Mouse (Mus musculus): ENCODE measurements around the gene Treh. TPM values are rescaled to one million over a fixed set of nuclear protein-coding genes. Genes with fewer than 3 reads are reported as not detected.

Treh gene
- polyA plus RNA-seq, 1 experiment, result 0.15 TPM

GRCm38 (mm10) chr9:44717822-44718242, 44.8 kb downstream of the Treh start:
- WGBS, result 90% methylated on average over 10 of the region's 10 CpGs
- Histone ChIP-seq H3K4me3 (ENCODE audit: control insufficient read depth, insufficient read depth, low read length) (no peak overlapping the region), H3K27ac (ENCODE audit: control insufficient read depth, insufficient read depth, low read length) (no peak overlapping the region), H3K36me3 (ENCODE audit: control insufficient read depth, insufficient read depth, low read length) (no peaks in the 10 kb centered on the region), H3K4me1 (replicated peaks; ENCODE audit: control insufficient read depth, insufficient read depth, low read length) (peaks cover 34% of the 10 kb centered on the region), H3K27me3 (ENCODE audit: control insufficient read depth, insufficient read depth, low read length) (no peaks in the 10 kb centered on the region)
- no peak for DNase-seq
- TF ChIP-seq CTCF (IDR thresholded peaks at IDR 0.05; ENCODE audit: borderline replicate concordance, control insufficient read depth, extremely low read depth, insufficient read depth, low read length, poor library complexity) (no peak), POLR2A (IDR thresholded peaks at IDR 0.05; ENCODE audit: control insufficient read depth, extremely low read depth, insufficient read depth, low read length, poor library complexity) (no peak)

- Histone ChIP-seq H3K27me3 (ENCODE audit: control insufficient read depth, insufficient read depth, low read length) (no peaks in the 10 kb centered on the region), H3K27ac (ENCODE audit: control insufficient read depth, insufficient read depth, low read length) (no peak overlapping the region), H3K36me3 (ENCODE audit: control insufficient read depth, insufficient read depth, low read length) (no peaks in the 10 kb centered on the region), H3K4me1 (replicated peaks; ENCODE audit: control insufficient read depth, insufficient read depth, low read length) (peaks cover 44% of the 10 kb centered on the region), H3K4me3 (ENCODE audit: control insufficient read depth, insufficient read depth, low read length) (no peak overlapping the region)
- no peak for DNase-seq
- no peak for TF ChIP-seq POLR2A (IDR thresholded peaks at IDR 0.05; ENCODE audit: control insufficient read depth, extremely low read depth, insufficient read depth, low read length, poor library complexity)
- no peak for TF ChIP-seq CTCF (IDR thresholded peaks at IDR 0.05; ENCODE audit: borderline replicate concordance, control insufficient read depth, extremely low read depth, insufficient read depth, low read length, poor library complexity)
- 87% methylated on average over 12 of the region's 12 CpGs for WGBS
These were observed 46.1 kb downstream of the Treh start for GRCm38 (mm10) chr9:44718937-44719631.

- Histone ChIP-seq H3K4me1 (replicated peaks; ENCODE audit: control insufficient read depth, insufficient read depth, low read length) (peaks cover 44% of the 10 kb centered on the region), H3K36me3 (ENCODE audit: control insufficient read depth, insufficient read depth, low read length) (no peaks in the 10 kb centered on the region), H3K27ac (ENCODE audit: control insufficient read depth, insufficient read depth, low read length) (no peak overlapping the region), H3K4me3 (ENCODE audit: control insufficient read depth, insufficient read depth, low read length) (no peak overlapping the region), H3K27me3 (ENCODE audit: control insufficient read depth, insufficient read depth, low read length) (no peaks in the 10 kb centered on the region)
- DNase-seq, result no peak
- WGBS, result 93% methylated on average over 8 of the region's 8 CpGs
- no peak for TF ChIP-seq CTCF (IDR thresholded peaks at IDR 0.05; ENCODE audit: borderline replicate concordance, control insufficient read depth, extremely low read depth, insufficient read depth, low read length, poor library complexity)
- no peak for TF ChIP-seq POLR2A (IDR thresholded peaks at IDR 0.05; ENCODE audit: control insufficient read depth, extremely low read depth, insufficient read depth, low read length, poor library complexity)
These were observed 46.8 kb downstream of the Treh start for GRCm38 (mm10) chr9:44719632-44720357.

GRCm38 (mm10) chr9:44720358-44721153, 47.5 kb downstream of the Treh start:
- Histone ChIP-seq H3K4me3 (ENCODE audit: control insufficient read depth, insufficient read depth, low read length) (peak overlapping the region; percentile 47), H3K36me3 (ENCODE audit: control insufficient read depth, insufficient read depth, low read length) (no peaks in the 10 kb centered on the region), H3K4me1 (replicated peaks; ENCODE audit: control insufficient read depth, insufficient read depth, low read length) (peaks cover 44% of the 10 kb centered on the region), H3K27ac (ENCODE audit: control insufficient read depth, insufficient read depth, low read length) (no peak overlapping the region), H3K27me3 (ENCODE audit: control insufficient read depth, insufficient read depth, low read length) (no peaks in the 10 kb centered on the region)
- DNase-seq, result no peak
- no peak for TF ChIP-seq CTCF (IDR thresholded peaks at IDR 0.05; ENCODE audit: borderline replicate concordance, control insufficient read depth, extremely low read depth, insufficient read depth, low read length, poor library complexity)
- no peak for TF ChIP-seq POLR2A (IDR thresholded peaks at IDR 0.05; ENCODE audit: control insufficient read depth, extremely low read depth, insufficient read depth, low read length, poor library complexity)
- 23% methylated on average over 9 of the region's 9 CpGs for WGBS

GRCm38 (mm10) chr9:44721154-44721876, 48.3 kb downstream of the Treh start:
- peaks cover 44% of the 10 kb centered on the region for H3K4me1 ChIP-seq (replicated peaks; ENCODE audit: control insufficient read depth, insufficient read depth, low read length)
- 2% methylated on average over 40 of the region's 40 CpGs for WGBS
- DNase-seq, result peak; percentile 37

GRCm38 (mm10) chr9:44721877-44722186, 48.8 kb downstream of the Treh start:
- Histone ChIP-seq H3K36me3 (ENCODE audit: control insufficient read depth, insufficient read depth, low read length) (no peaks in the 10 kb centered on the region), H3K4me3 (ENCODE audit: control insufficient read depth, insufficient read depth, low read length) (no peak overlapping the region), H3K4me1 (replicated peaks; ENCODE audit: control insufficient read depth, insufficient read depth, low read length) (peaks cover 39% of the 10 kb centered on the region), H3K27ac (ENCODE audit: control insufficient read depth, insufficient read depth, low read length) (no peak overlapping the region), H3K27me3 (ENCODE audit: control insufficient read depth, insufficient read depth, low read length) (no peaks in the 10 kb centered on the region)
- 87% methylated on average over 3 of the region's 3 CpGs for WGBS
- TF ChIP-seq CTCF (IDR thresholded peaks at IDR 0.05; ENCODE audit: borderline replicate concordance, control insufficient read depth, extremely low read depth, insufficient read depth, low read length, poor library complexity) (no peak), POLR2A (IDR thresholded peaks at IDR 0.05; ENCODE audit: control insufficient read depth, extremely low read depth, insufficient read depth, low read length, poor library complexity) (no peak)
- no peak for DNase-seq

More at GRCm38 (mm10) chr9:44721154-44721876, 48.3 kb downstream of the Treh start:
- Histone ChIP-seq H3K27ac (ENCODE audit: control insufficient read depth, insufficient read depth, low read length) (no peak overlapping the region), H3K27me3 (ENCODE audit: control insufficient read depth, insufficient read depth, low read length) (no peaks in the 10 kb centered on the region), H3K4me3 (ENCODE audit: control insufficient read depth, insufficient read depth, low read length) (peak overlapping the region; percentile 47), H3K36me3 (ENCODE audit: control insufficient read depth, insufficient read depth, low read length) (no peaks in the 10 kb centered on the region)
- no peak for TF ChIP-seq CTCF (IDR thresholded peaks at IDR 0.05; ENCODE audit: borderline replicate concordance, control insufficient read depth, extremely low read depth, insufficient read depth, low read length, poor library complexity)
- no peak for TF ChIP-seq POLR2A (IDR thresholded peaks at IDR 0.05; ENCODE audit: control insufficient read depth, extremely low read depth, insufficient read depth, low read length, poor library complexity)
